Mouse (Mus musculus) E14TG2a.4 (cell line): ENCODE measurements around the gene Notch2.

Source experiments
- H3K27me3 ChIP-seq: 2 replicates; pipeline ENCODE4 v1.6.1; 2014; ENCODE audit warnings: low read length, control low read depth; ENCODE audit not compliant: insufficient read depth
- H3K36me3 ChIP-seq: 2 replicates; pipeline ENCODE4 v1.6.1; 2014; ENCODE audit warnings: low read length, control low read depth; ENCODE audit not compliant: insufficient read depth
- H3K4me1 ChIP-seq: replicated peaks from 2 replicates; pipeline ENCODE4 v1.6.1; 2014; ENCODE audit warnings: low read depth, low read length, control low read depth
- H3K4me3 ChIP-seq: replicated peaks from 2 replicates; pipeline ENCODE4 v1.5.1; 2014; ENCODE audit warnings: mild to moderate bottlenecking, low read length
- H3K9me3 ChIP-seq: 2 replicates; pipeline ENCODE4 v1.6.1; 2014; ENCODE audit warnings: low read length, control low read depth
- CTCF ChIP-seq: conservative IDR thresholded peaks from 2 replicates; pipeline ENCODE4 v1.5.1; 2014; ENCODE audit warnings: low read length
- NANOG ChIP-seq: IDR thresholded peaks from 2 replicates; pipeline ENCODE4 v1.6.1; 2014; ENCODE audit warnings: borderline replicate concordance, low read length, mixed read lengths
- POU5F1 ChIP-seq: IDR thresholded peaks from 2 replicates; pipeline ENCODE4 v1.6.1; 2014; ENCODE audit warnings: low read length, borderline replicate concordance

The Notch2 gene

DNA sequence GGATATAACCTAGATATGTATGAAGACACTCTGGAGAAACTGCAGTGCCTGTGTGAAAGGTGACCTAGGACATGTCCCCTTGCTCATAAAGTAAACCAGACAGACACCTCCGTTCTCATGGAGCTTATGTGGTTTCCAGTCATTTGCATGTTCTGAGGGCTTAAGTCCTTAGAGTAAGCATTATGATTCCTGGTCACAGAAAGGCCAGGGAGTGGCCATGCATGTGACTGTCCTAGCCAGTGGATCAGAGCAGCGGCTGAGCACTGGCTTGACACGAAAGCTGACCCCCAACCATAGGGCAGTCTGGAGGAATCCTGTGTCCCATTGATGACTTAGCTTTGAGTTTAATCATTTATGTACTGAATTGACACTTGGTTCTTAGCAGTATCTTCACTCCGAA lies 14.7 kb downstream of the Notch2 start:
- TF ChIP-seq NANOG (no peak), POU5F1 (no peak), CTCF (no peak)
- H3K4me3 ChIP-seq = no peak overlapping the region
- H3K9me3 ChIP-seq = no peaks in the 10 kb centered on the region
- no peaks in the 10 kb centered on the region for H3K36me3 ChIP-seq
- H3K27me3 ChIP-seq = peaks cover 11% of the 10 kb centered on the region; the same call in 1 of the 2 replicates
- H3K4me1 ChIP-seq = peaks cover 45% of the 10 kb centered on the region

DNA sequence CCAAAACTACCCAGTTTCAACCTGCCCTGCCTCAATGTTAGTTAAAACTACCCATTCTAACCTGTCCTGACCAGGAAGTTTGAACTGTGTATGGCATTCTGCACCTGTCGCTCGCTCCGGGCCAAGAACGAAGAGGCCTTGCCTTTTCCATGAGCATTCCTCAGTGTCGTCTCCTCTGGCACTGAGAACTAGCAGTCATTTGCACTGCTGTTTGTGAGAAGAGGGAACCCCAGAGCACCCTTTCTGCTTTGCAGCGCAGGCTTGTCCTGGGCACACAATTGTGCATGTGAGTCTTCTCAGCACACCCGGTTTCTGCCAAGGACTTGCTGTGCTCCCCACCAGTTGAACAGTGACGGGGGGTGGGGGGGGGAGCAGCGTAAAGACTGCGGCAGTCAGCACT lies 15.6 kb downstream of the Notch2 start:
- Histone ChIP-seq H3K4me3 (no peak overlapping the region), H3K36me3 (no peaks in the 10 kb centered on the region), H3K27me3 (peaks cover 11% of the 10 kb centered on the region; the same call in 1 of the 2 replicates), H3K9me3 (no peaks in the 10 kb centered on the region), H3K4me1 (peaks cover 38% of the 10 kb centered on the region)
- no peak for TF ChIP-seq POU5F1
- TF ChIP-seq NANOG = no peak
- TF ChIP-seq CTCF = no peak

DNA sequence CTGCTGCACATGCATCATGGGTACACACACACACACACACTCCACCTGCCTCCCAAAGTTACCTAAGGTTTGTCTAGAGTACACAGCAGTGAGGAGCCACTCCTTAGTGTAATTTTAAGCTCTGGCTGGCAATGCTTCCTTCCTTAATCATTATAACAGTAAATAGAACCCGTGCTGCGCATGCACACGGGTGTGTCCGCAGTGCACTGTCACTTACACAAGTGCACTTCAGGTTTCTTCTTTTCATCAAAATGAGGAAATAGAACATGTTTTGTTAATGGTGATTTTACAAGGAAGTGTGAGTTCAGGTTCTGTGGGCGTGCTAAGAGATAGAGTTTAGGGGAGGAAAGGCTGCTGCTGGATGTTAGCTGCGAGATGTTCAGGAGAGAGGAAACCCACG lies 17.8 kb downstream of the Notch2 start:
- Histone ChIP-seq H3K4me3 (no peak overlapping the region), H3K36me3 (no peaks in the 10 kb centered on the region), H3K9me3 (no peaks in the 10 kb centered on the region), H3K4me1 (peaks cover 17% of the 10 kb centered on the region), H3K27me3 (peaks cover 8% of the 10 kb centered on the region; the same call in 1 of the 2 replicates)
- TF ChIP-seq NANOG (no peak), CTCF (no peak), POU5F1 (no peak)

DNA sequence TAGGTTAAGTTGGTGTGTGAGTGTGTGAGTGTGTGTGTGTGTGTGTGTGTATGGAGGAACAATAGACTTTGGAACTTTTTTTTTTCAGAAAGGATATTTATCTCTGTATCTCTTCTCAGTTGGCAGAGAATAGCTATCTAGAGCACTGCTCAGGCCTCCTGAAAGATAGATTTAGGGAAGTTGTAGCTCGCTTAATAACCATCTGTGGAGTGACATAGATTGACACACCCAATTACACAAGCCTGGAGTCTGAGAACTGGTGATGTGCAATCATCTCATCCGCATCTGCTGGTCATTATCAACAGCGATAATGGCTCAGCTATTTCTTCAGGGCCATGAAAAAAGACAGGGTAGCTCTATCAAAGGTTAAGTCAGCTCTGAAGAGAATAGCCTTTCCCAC lies 18.9 kb downstream of the Notch2 start:
- Histone ChIP-seq H3K4me1 (peaks cover 13% of the 10 kb centered on the region), H3K4me3 (no peak overlapping the region), H3K36me3 (no peaks in the 10 kb centered on the region), H3K27me3 (0 out of 2 replicates have a peak, but pooled peaks cover 3% of the 10 kb centered on the region), H3K9me3 (no peaks in the 10 kb centered on the region)
- no peak for TF ChIP-seq POU5F1
- no peak for TF ChIP-seq CTCF
- no peak for TF ChIP-seq NANOG

DNA sequence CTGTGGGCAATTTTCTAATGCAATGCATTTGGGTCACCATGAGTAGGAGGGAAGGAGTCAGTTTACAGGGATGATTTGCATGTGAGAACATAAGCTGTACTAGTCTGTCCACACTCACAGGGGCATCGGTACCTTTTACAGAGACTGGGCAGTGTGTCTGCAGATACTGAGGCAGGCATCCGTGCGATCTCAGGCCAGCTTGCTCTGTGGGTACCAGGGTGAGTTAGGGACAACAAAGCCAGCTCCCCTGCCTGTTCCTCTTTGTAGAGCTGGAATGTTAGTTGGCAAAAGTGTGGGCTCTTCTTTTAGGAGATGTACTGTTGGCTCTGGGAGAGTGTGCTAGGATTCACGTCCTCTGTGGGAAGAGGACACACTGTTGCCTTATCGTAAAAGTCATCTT lies 19.6 kb downstream of the Notch2 start:
- Histone ChIP-seq H3K36me3 (no peaks in the 10 kb centered on the region), H3K4me1 (peaks cover 16% of the 10 kb centered on the region), H3K4me3 (no peak overlapping the region), H3K27me3 (no peaks in the 10 kb centered on the region), H3K9me3 (no peaks in the 10 kb centered on the region)
- TF ChIP-seq POU5F1 = no peak
- TF ChIP-seq NANOG = no peak
- TF ChIP-seq CTCF = no peak

DNA sequence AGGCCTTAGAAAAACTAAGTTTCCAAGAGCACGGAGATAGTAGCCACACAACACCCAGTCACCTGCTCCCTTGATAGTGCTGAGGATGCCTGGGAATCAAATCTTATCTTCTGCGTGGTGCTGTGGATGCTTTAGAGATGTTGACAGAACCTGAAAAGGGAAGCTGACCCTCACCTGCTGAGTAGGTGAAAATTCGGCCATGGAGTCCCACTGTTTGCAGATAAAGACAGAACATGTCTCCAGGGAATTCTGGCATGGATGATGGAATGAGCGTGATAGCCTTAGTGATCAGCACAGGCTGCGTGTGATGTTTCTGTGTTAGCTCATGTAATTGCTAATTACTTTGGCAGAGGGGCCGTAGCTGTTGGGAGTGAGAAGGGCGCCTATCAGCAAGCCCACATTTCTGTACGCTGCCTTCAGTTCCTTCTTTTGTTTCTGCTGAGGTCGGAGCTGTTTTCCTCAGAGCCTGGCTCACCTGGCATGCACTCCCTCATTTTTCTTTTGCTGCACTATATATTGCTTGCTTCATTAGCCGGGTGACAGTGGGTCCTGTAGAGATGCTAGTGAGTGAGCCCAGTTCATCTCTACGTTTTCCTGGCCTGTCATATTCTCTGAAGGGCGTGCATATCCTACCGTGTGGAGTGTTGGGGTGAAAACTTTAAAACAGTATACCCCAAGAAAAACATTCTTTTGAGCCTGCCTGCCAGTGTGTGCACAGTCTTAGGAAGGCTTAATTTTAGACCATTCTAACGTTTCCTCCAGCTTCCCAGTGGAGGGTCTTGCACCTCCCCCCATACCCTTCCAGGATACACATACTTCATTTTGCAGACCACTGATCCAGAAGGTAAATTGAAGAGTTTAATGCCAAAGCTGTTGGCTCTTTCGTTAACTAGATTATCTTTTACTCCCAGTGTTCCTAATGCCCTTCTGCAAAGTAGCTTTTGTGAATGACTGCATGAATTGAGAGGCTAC lies 21.6 kb downstream of the Notch2 start:
- no peaks in the 10 kb centered on the region for H3K36me3 ChIP-seq
- H3K4me3 ChIP-seq = no peak overlapping the region
- no peak for TF ChIP-seq POU5F1
- TF ChIP-seq NANOG = no peak
- no peak for TF ChIP-seq CTCF
- peaks cover 13% of the 10 kb centered on the region; the same call in 1 of the 2 replicates for H3K4me1 ChIP-seq
- H3K9me3 ChIP-seq = no peaks in the 10 kb centered on the region
- H3K27me3 ChIP-seq = no peaks in the 10 kb centered on the region

DNA sequence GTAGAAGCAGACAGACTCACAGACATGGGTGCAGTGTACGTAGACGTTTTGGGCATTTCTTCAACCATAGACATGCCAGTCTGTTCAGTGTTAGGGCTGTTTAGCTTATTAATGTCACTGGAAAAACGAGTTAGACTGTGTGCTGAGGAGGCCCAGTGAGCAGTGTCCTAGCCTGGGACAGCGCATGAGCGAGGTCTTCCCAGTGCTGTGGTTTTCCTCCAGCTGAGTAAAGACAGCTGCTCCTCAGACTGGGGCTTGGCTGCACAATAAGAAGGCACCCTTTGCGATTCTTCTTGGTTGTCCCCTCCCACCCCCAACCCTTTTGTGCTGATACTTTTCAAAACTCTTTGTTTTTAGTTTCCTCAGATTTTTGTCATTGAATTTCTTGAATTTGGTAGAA lies 22.8 kb downstream of the Notch2 start:
- Histone ChIP-seq H3K9me3 (no peaks in the 10 kb centered on the region), H3K4me3 (no peak overlapping the region), H3K36me3 (no peaks in the 10 kb centered on the region), H3K4me1 (peaks cover 9% of the 10 kb centered on the region; the same call in 1 of the 2 replicates), H3K27me3 (no peaks in the 10 kb centered on the region)
- no peak for TF ChIP-seq NANOG
- TF ChIP-seq CTCF = no peak
- TF ChIP-seq POU5F1 = no peak

DNA sequence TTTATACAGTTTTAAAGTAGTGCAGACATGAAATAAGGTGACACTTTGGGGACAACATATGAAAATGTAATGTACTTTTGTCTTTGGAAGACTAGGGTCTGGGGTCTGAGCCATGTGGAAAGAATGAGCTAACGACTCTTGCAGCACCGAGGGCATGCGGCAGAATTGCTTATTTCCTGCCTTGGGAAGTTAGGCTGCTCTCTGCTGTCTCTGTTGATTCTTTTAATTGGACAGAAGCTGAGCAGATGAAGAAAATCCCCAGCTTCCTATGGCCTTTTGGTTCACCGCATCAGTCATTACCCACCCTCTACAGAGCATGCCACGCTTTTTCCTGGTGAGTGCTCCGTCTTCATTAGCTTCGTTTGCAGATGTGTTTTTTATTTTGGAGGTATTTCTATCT lies 23.8 kb downstream of the Notch2 start:
- Histone ChIP-seq H3K36me3 (no peaks in the 10 kb centered on the region), H3K9me3 (no peaks in the 10 kb centered on the region), H3K4me3 (no peak overlapping the region), H3K27me3 (no peaks in the 10 kb centered on the region), H3K4me1 (peaks cover 9% of the 10 kb centered on the region; the same call in 1 of the 2 replicates)
- TF ChIP-seq NANOG (no peak), POU5F1 (no peak), CTCF (no peak)

DNA sequence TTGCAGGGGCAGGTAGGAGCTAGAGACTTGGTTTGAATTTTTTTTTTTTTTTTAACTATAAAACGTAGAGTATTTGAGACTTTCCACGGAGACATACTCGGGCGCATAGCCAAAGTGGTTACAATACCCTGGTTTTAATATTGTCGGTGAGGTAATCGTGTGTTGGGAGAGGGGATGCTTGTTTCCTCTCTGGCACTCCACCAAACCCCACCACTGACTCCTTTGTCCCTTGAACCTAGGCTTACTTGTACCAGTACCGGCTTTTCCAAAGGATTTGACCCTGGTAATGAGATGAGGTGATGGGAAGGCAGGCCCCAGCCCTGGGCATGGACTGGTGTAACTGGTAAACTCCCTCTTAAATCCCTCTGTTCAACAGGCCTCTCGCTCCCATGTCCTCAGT lies 25.3 kb downstream of the Notch2 start:
- Histone ChIP-seq H3K9me3 (no peaks in the 10 kb centered on the region), H3K36me3 (no peaks in the 10 kb centered on the region), H3K4me1 (peaks cover 16% of the 10 kb centered on the region; the same call in 1 of the 2 replicates), H3K4me3 (no peak overlapping the region), H3K27me3 (no peaks in the 10 kb centered on the region)
- TF ChIP-seq POU5F1 (no peak), CTCF (no peak)
